Mouse (Mus musculus): ENCODE measurements around the gene Jpt2.
A peak's percentile ranks its signal among the peaks of the same experiment; 100 is the strongest.

Jpt2 gene

GRCm38 (mm10) chr17:24907591-24907990, 52.9 kb downstream of the Jpt2 start:
- DNase-seq (ENCODE audit: low read depth, low spot score): no peak

GRCm38 (mm10) chr17:24903767-24904166, 56.7 kb downstream of the Jpt2 start:
- peak; percentile 49 for DNase-seq (ENCODE audit: low read depth, low spot score)

- peak; percentile 64 for DNase-seq (ENCODE audit: low read depth, low spot score)
Measured at GRCm38 (mm10) chr17:24902671-24903474, 57.6 kb downstream of the Jpt2 start.

- no peak for DNase-seq (ENCODE audit: low read depth, low spot score)
Measured at GRCm38 (mm10) chr17:24902124-24902523, 58.4 kb downstream of the Jpt2 start.

GRCm38 (mm10) chr17:24900014-24900413, 60.5 kb downstream of the Jpt2 start:
- no peak for DNase-seq (ENCODE audit: low read depth, low spot score)

- DNase-seq (ENCODE audit: low read depth, low spot score): no peak
Measured at GRCm38 (mm10) chr17:24899153-24899552, 61.3 kb downstream of the Jpt2 start.

GRCm38 (mm10) chr17:24898041-24898854, 62.2 kb downstream of the Jpt2 start:
- DNase-seq (ENCODE audit: low read depth, low spot score): no peak

- DNase-seq (ENCODE audit: low read depth, low spot score): no peak
Measured at GRCm38 (mm10) chr17:24897600-24897999, 62.9 kb downstream of the Jpt2 start.

GRCm38 (mm10) chr17:24896993-24897269, 63.6 kb downstream of the Jpt2 start:
- no peak for DNase-seq (ENCODE audit: low read depth, low spot score)

- peak; percentile 81 for DNase-seq (ENCODE audit: low read depth, low spot score)
Measured at GRCm38 (mm10) chr17:24896241-24896992, 64.1 kb downstream of the Jpt2 start, which contains the start of gene Nme3. Nme3 (plus strand) TSS chr17:24896500.

GRCm38 (mm10) chr17:24895571-24896240, 64.8 kb downstream of the Jpt2 start:
- no peak for DNase-seq (ENCODE audit: low read depth, low spot score)

- DNase-seq (ENCODE audit: low read depth, low spot score): peak; percentile 90
Measured at GRCm38 (mm10) chr17:24894995-24895547, 65.4 kb downstream of the Jpt2 start, which contains the start of the genes Eme2 and Mrps34. Eme2 (minus strand) TSS chr17:24895087. Mrps34 (plus strand) TSS chr17:24895116.

- DNase-seq (ENCODE audit: low read depth, low spot score): no peak
Measured at GRCm38 (mm10) chr17:24894061-24894994, 66.2 kb downstream of the Jpt2 start.

GRCm38 (mm10) chr17:24893276-24893675, 67.2 kb downstream of the Jpt2 start:
- no peak for DNase-seq (ENCODE audit: low read depth, low spot score)

- DNase-seq (ENCODE audit: low read depth, low spot score): no peak
Measured at GRCm38 (mm10) chr17:24892785-24893184, 67.7 kb downstream of the Jpt2 start.

GRCm38 (mm10) chr17:24891321-24891720, 69.2 kb downstream of the Jpt2 start:
- DNase-seq (ENCODE audit: low read depth, low spot score): no peak

- DNase-seq (ENCODE audit: low read depth, low spot score): no peak
Measured at GRCm38 (mm10) chr17:24890151-24891092, 70.1 kb downstream of the Jpt2 start.

- no peak for DNase-seq (ENCODE audit: low read depth, low spot score)
Measured at GRCm38 (mm10) chr17:24888862-24889261, 71.6 kb downstream of the Jpt2 start.
